Mouse (Mus musculus): Measurements from ENCODE around the gene Lmntd1. TPM values are rescaled to one million over a fixed set of nuclear protein-coding genes. Genes with fewer than 3 reads are reported as not detected.

Lmntd1 gene
- total RNA-seq, 4 experiments from 2014 or later, result 0.26 to 0.89 (median 0.65) TPM

GRCm38 (mm10) chr6:145483318-145483674 is 130.8 kb downstream of the Lmntd1 start:
- DNase-seq, result no peak

DNA sequence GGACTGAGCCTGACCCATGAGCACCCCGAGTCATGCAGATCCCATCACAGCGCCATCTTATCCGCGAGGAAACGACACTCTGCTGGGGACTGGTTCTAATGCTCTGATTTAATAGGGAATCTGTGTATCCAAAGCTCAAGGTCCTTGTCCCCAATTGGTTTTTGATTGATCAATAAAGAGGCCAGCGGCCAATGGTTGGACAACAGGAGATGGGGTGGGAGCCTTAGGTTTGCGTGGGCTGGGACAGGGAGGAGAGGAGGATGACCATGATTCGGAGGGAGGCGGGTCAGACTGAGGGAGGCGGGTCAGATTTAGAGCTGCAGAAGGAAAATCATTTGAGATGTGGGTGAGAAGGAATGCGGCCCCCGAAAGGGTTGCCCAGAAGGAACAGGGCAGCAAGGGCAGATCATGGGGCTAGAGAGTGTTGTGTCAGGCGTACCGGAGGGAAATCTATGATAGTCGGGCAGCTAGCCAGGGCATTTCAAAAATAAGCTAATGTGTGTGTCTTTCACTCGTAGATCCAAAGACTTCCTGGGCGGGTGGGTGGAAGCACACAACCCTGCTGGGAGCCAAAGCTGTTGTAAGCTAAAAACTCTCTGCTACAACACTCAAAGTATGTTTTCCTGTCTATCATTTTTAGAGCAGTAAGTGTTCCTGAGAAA is 131.3 kb downstream of the Lmntd1 start:
- no peak for DNase-seq

GRCm38 (mm10) chr6:145481938-145482337 is 132.2 kb downstream of the Lmntd1 start:
- DNase-seq, result no peak

- DNase-seq, result no peak
Measured at GRCm38 (mm10) chr6:145478821-145479271, 135.3 kb downstream of the Lmntd1 start.

DNA sequence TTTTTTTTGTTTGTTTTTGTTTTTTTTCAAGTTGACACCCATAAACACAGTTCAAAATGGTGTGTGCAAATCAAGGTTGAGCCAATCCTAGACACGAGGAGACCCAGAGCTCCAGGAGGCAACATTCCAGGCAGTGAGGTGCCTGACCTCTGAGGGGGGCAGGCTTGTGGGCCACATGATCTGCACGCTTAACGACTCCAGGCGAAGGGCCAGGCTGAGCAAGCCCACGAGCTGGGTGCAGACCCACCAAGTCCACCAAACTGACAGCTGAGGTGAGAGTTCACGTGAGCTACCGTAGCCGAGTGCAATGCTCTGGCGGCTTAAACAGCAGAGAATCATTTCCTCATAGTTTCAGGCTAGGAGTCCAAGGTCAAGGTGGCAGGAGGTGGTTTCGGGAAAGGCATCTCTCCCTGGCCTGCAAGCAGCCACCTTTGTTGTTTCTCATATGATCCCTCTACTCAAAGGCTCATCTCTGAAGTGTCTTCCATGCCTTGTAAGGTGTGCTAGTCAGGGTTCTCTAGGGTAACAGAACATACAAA is 136.7 kb downstream of the Lmntd1 start:
- DNase-seq, result no peak

DNA sequence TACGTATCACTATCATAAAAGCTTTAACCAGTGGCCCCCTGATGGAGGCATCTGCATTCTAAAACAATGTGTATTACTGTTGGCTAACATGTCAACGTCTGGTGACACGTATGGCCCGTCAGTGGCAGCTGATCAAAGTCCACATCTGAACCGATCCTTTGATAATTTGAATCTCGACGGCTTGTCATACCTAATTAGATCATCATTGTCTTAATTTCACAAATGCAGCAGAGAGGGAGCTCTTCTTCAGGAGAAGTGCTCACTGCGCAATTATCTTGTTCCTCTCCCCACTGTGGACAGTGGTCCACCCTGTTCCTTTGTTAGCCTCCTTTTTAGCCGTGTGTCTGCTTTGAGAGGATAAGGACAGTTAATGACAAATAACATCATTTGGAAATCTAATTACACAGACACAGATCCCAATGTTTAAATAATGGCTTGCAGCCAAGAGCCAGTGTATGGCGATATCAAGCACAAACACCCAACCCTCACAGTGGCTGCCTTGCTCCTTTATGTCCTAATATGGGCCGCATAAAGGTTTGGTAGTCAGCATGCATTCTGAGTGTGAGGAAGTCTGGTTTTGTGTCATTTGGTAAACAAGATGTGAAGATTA is 142.4 kb downstream of the Lmntd1 start:
- no peak for DNase-seq

DNA sequence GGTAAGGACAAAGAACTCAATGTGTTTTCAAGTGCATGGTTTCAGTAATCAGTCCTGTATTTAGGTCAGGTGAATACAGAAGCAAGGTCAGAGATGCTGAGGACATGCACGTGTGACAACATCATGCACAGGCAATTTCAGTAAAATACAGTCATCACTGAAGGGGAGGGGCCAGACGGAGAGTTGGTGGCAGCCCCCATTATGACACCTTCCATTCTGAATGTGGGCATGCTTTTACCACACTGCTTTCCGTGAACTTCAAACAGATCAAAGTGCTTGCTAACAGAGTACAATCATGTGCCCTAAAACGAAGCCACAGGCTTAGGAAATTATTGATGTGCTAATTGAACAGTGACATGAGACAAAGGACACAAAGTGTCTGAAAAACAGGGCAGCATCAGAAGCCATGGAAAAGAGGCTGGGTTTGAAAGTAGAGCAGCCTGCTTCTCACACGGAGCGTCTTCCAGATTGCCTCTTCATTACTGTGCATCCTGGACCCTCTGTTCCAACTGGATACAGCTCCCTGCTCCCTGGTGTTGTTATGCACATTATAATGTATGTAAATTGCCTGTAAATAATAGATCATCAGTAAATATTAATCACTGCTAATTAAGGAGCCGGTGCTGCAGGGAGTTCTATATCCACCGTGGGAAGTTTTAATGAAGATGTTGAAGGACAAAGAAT is 144.7 kb downstream of the Lmntd1 start:
- no peak for DNase-seq

- no peak for DNase-seq
Measured at GRCm38 (mm10) chr6:145464027-145464426, 150.1 kb downstream of the Lmntd1 start.

- DNase-seq, result no peak
Measured at GRCm38 (mm10) chr6:145462677-145463245, 151.4 kb downstream of the Lmntd1 start.

DNA sequence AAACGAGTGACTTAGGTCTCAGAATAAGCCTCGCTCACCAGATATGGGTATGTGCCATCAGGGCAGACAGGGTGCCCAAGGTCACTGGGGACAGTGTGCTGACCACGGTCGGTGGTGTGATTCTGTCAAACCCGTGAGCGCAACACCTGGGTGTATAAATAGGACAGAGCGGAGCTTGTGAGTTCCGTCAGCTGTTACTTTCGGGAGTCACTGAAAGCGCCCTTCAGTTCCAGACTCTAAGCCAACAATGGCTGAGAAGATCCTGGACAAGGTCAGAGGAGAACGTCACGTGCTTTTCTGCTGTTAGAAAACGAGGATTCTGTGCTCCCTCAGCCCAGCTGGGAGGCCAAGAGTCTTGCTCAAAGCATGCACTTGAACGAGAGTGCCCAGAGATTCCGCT is 157.1 kb downstream of the Lmntd1 start:
- peak; percentile 38 for DNase-seq

GRCm38 (mm10) chr6:145450628-145451403 is 163.3 kb downstream of the Lmntd1 start:
- DNase-seq, result no peak

GRCm38 (mm10) chr6:145448361-145448760 is 165.8 kb downstream of the Lmntd1 start:
- DNase-seq, result no peak

GRCm38 (mm10) chr6:145445811-145446500 is 168.2 kb downstream of the Lmntd1 start:
- DNase-seq, result peak; percentile 79

DNA sequence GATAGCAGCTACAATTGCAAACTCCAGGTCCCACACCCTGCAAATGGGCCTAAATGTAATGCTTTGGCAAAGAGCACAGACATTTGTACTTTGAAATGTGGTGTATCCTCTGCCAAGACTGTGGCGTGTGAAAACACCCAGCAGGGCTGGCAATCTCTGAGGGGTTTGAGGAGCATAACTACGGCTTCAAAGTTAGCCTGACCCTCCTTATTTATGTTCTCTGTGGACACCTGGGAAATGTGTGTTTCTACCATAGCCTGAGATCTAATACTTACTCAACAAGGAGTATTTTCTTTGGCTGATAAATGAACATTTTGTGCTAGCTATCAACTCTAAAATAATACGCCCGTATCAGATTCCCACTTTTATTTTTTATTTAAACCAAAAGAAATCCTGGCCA is 168.7 kb downstream of the Lmntd1 start:
- no peak for DNase-seq

DNA sequence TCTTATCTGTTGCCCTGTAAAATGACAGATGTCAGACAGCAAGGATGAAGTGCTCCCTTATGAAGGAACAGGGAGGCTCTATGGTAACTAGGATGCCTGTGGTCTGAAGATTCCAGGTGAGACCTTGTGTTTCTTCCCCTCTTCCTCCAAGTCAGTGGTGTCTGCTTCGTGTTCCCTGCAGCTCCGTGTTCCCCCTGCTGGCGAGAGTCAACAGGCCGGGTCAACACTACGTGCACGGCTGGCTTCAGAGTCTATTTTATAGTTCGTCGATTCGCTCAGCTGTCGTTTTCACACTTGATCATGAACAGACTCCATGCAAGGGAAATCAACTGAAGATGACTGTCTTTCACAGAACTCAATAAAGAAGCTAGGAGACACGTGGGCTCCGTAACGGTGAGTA is 171.3 kb downstream of the Lmntd1 start:
- DNase-seq, result no peak

- peak; percentile 39 for DNase-seq
Measured at GRCm38 (mm10) chr6:145441416-145442110, 172.6 kb downstream of the Lmntd1 start.

DNA sequence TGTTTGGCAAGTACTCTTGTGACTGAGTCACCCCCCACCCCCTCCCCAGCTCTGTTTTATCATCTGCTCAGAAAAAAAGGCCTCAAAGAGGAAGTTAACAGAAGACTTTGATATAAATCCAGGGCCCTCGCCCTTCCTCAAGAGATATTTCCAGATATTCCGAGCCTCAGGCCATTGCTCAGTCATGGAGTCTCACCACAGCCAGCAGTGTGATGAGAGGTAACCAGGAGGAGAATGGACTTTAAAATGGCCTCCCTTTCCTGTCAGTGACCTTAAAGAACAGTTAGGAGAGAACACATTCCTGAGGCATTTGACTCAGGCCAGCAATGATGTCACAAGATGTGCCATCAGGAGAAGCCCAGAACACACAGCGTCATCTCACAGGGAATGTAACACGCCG is 175.3 kb downstream of the Lmntd1 start:
- DNase-seq, result no peak

DNA sequence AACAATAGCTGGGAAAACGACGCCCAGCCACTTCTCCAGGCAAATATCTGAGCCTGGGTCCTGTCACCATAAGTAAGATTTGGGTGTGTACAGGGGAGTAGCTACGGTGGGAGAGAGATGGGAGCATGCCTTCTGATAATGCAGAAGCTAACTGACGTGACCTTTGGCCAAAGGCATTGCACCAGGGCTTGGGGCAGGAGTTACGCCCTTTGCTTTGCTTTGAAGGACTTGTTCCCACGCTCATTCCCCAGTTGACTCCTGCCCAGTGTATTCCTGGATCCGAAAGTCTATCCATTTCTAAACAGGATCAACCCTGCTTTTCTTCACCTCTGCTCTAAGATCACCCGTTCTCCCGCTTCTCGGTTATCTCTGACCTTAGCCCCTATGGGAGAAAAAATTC is 178.4 kb downstream of the Lmntd1 start:
- no peak for DNase-seq

- DNase-seq, result no peak
Measured at GRCm38 (mm10) chr6:145435156-145435555, 179.0 kb downstream of the Lmntd1 start.

DNA sequence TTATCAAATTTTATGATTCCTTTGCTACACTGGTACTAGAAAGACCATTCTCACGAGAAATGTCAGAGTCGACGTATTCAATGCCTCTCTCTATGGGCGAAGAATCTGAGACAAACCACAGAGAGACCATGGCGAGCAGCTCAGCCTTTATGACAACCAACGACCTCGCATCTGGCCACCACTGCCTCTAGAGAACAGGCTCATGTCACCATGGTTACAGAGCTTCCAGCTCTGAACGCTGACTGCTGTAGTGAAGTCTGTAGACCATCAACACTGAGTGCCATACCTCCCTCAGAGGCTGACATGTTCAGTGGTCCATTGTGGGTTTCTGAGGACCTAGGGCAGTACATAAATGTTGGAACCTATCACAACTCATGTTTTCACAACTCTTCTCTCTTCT is 180.2 kb downstream of the Lmntd1 start:
- no peak for DNase-seq

Data from adrenal gland, adult 8-10 months (tissue).